In genomic region chr13:48913680-48914079, GRCm38 (mm10) we compare ENCODE assay signal across 12 mouse cellular contexts. TPM values are rescaled to one million over a fixed set of nuclear protein-coding genes. Genes with fewer than 3 reads are reported as not detected.
DNase-seq lines count a peak whose midpoint lies in the region; ATAC-seq and TF ChIP-seq lines count a peak whose summit lies in the region.
"Had no signal": no experiment of that assay in that cellular context is flagged by ENCODE, and none has a peak within 500 bp of the region (broad histone marks: within the 10 kb centered on the region; RNA-seq: fewer than 3 reads in every experiment).

No protein-coding gene starts in this region.

- H3K27me3 ChIP-seq in forebrain, embryonic 14.5 days (replicated peaks; ENCODE audit: control insufficient read depth, insufficient read depth, low read length), result no peaks in the 10 kb centered on the region
- H3K27me3 ChIP-seq in forebrain, embryonic 11.5 days (ENCODE audit: control insufficient read depth, insufficient read depth, low read length), result no peaks in the 10 kb centered on the region
- no peaks in the 10 kb centered on the region for H3K27me3 ChIP-seq in stomach, postnatal 0 days (ENCODE audit: control insufficient read depth, insufficient read depth, low read length)
- H3K27me3 ChIP-seq: heart, embryonic 15.5 days had no signal

- no peak overlapping the region for H3K27ac ChIP-seq in forebrain, embryonic 14.5 days (ENCODE audit: low read depth, low read length)
- H3K27ac ChIP-seq in forebrain, embryonic 11.5 days (ENCODE audit: low read depth, low read length), result no peak overlapping the region
- peak overlapping the region; percentile 64; the same call in 1 of the 2 replicates for H3K27ac ChIP-seq in layer of hippocampus, adult 2 months
- no peak overlapping the region for H3K27ac ChIP-seq in stomach, postnatal 0 days (replicated peaks)
- H3K27ac ChIP-seq: embryonic facial prominence, embryonic 10.5 days; heart, embryonic 15.5 days had no signal

- ATAC-seq in forebrain, embryonic 14.5 days, result no peak
- no peak for ATAC-seq in forebrain, embryonic 11.5 days (replicated peaks; ENCODE audit: low FRiP score)
- no peak for ATAC-seq in stomach, postnatal 0 days (ENCODE audit: low FRiP score, low TSS enrichment)

- TF ChIP-seq EP300 in stomach, postnatal 0 days (optimal IDR thresholded peaks at IDR 0.05), result no peak

- no peak overlapping the region for H3K4me2 ChIP-seq in forebrain, embryonic 14.5 days (ENCODE audit: low read length)
- no peak overlapping the region for H3K4me2 ChIP-seq in forebrain, embryonic 11.5 days (ENCODE audit: low read depth, low read length, severe bottlenecking)
- H3K4me2 ChIP-seq in stomach, postnatal 0 days (replicated peaks; ENCODE audit: low read depth), result no peak overlapping the region
- H3K4me2 ChIP-seq: heart, embryonic 15.5 days; midbrain, embryonic 11.5 days had no signal

- H3K9ac ChIP-seq in forebrain, embryonic 14.5 days (ENCODE audit: low read length), result no peak overlapping the region
- no peak overlapping the region for H3K9ac ChIP-seq in forebrain, embryonic 11.5 days (ENCODE audit: low read length)
- H3K9ac ChIP-seq in stomach, postnatal 0 days (ENCODE audit: low read length), result no peak overlapping the region
- H3K9ac ChIP-seq: heart, embryonic 15.5 days had no signal

- peaks cover 58% of the 10 kb centered on the region for H3K36me3 ChIP-seq in forebrain, embryonic 14.5 days (ENCODE audit: control insufficient read depth, insufficient read depth, low read length)
- no peaks in the 10 kb centered on the region for H3K36me3 ChIP-seq in forebrain, embryonic 11.5 days (ENCODE audit: control insufficient read depth, insufficient read depth, low read length)
- peaks cover 36% of the 10 kb centered on the region for H3K36me3 ChIP-seq in stomach, postnatal 0 days (ENCODE audit: control insufficient read depth, insufficient read depth, low read length)

- H3K4me3 ChIP-seq in forebrain, embryonic 14.5 days (ENCODE audit: low read depth, low read length), result no peak overlapping the region
- H3K4me3 ChIP-seq in forebrain, embryonic 11.5 days (ENCODE audit: low read depth, low read length), result no peak overlapping the region
- no peak overlapping the region for H3K4me3 ChIP-seq in layer of hippocampus, adult 2 months
- H3K4me3 ChIP-seq in stomach, postnatal 0 days (ENCODE audit: low read depth, low read length), result no peak overlapping the region
- H3K4me3 ChIP-seq: embryonic facial prominence, embryonic 10.5 days; heart, embryonic 15.5 days had no signal

- no peak for TF ChIP-seq CTCF in layer of hippocampus, adult 2 months (conservative IDR thresholded peaks at IDR 0.05)
- TF ChIP-seq CTCF in stomach, postnatal 0 days (IDR thresholded peaks at IDR 0.05; ENCODE audit: low read depth), result no peak

- H3K9me3 ChIP-seq in forebrain, embryonic 14.5 days (replicated peaks; ENCODE audit: control insufficient read depth, low read length), result no peaks in the 10 kb centered on the region
- H3K9me3 ChIP-seq in forebrain, embryonic 11.5 days (ENCODE audit: control insufficient read depth, low read length), result no peaks in the 10 kb centered on the region
- H3K9me3 ChIP-seq in stomach, postnatal 0 days (ENCODE audit: control insufficient read depth, low read length), result no peaks in the 10 kb centered on the region
- H3K9me3 ChIP-seq: embryonic facial prominence, embryonic 10.5 days; heart, embryonic 15.5 days had no signal

- H3K4me1 ChIP-seq in forebrain, embryonic 14.5 days (ENCODE audit: control insufficient read depth, insufficient read depth, low read length), result no peaks in the 10 kb centered on the region
- no peaks in the 10 kb centered on the region for H3K4me1 ChIP-seq in forebrain, embryonic 11.5 days (replicated peaks; ENCODE audit: control insufficient read depth, insufficient read depth, low read length)
- H3K4me1 ChIP-seq in stomach, postnatal 0 days (replicated peaks; ENCODE audit: control insufficient read depth, insufficient read depth), result no peaks in the 10 kb centered on the region
- H3K4me1 ChIP-seq: embryonic facial prominence, embryonic 10.5 days had no signal

- WGBS in forebrain, embryonic 14.5 days, result 56% methylated on average over 1 of the region's 1 CpGs
- 100% methylated on average over 1 of the region's 1 CpGs for WGBS in forebrain, embryonic 11.5 days
- WGBS in stomach, postnatal 0 days, result 49% methylated on average over 1 of the region's 1 CpGs

- DNase-seq in forebrain, embryonic 14.5 days (ENCODE audit: low spot score), result peak; percentile 72
- no peak for DNase-seq in forebrain, embryonic 11.5 days (ENCODE audit: low spot score)
- no peak for DNase-seq in layer of hippocampus, adult 2 months (ENCODE audit: low spot score in 2 of 2)
- DNase-seq in layer of hippocampus, postnatal 36 days, result no peak
- peak; percentile 49 for DNase-seq in Muller cell, postnatal 12 days (ENCODE audit: inconsistent ontology term)
- DNase-seq in fibroblast of lung, adult 2 months (ENCODE audit: low read depth), result peak; percentile 51
- no peak for DNase-seq in stomach, postnatal 0 days (ENCODE audit: low spot score)
- DNase-seq in frontal cortex, adult 2 months (ENCODE audit: extremely low spot score in 1 of 2, low spot score in 1 of 2), result no peak
- DNase-seq: thymus, postnatal 25 days had no signal

RNA-seq across cellular contexts. Expression of gene Phf2, which starts 42.8 kb away (rescaled TPM):
- polyA plus RNA-seq in forebrain, embryonic 14.5 days (2014; fragmentation: Nextera tagmentation; extraction: Ambion mirVana), result 10.6 and 11.3 TPM in 2 replicates
- 14.3 and 14.6 TPM in 2 replicates for polyA plus RNA-seq in forebrain, embryonic 11.5 days (2014; fragmentation: Nextera tagmentation; extraction: Ambion mirVana)
- 10 to 100 TPM; 38.4 to 38.8 TPM for total RNA-seq in layer of hippocampus, adult 2 months (2021)
- 10 to 100 TPM; 37.3 to 41.4 TPM for total RNA-seq in layer of hippocampus, postnatal 36 days (2021)
- 2.7 and 2.9 TPM in 2 replicates for polyA plus RNA-seq in stomach, postnatal 0 days (2015; fragmentation: Nextera tagmentation; extraction: Ambion mirVana)
- polyA plus RNA-seq in frontal cortex, adult 2 months (2012; rRNA removed), result 23.2 and 25.1 TPM in 2 replicates

RNA-seq across cellular contexts. Expression of gene Fam120a, which starts 54.1 kb away (rescaled TPM):
- 17.8 and 18.7 TPM in 2 replicates for polyA plus RNA-seq in forebrain, embryonic 14.5 days (2014; fragmentation: Nextera tagmentation; extraction: Ambion mirVana)
- 20.4 and 22.5 TPM in 2 replicates for polyA plus RNA-seq in forebrain, embryonic 11.5 days (2014; fragmentation: Nextera tagmentation; extraction: Ambion mirVana)
- 100 to 1,000 TPM; 112 to 120 TPM for total RNA-seq in layer of hippocampus, adult 2 months (2021)
- 100 to 1,000 TPM; 117 to 122 TPM for total RNA-seq in layer of hippocampus, postnatal 36 days (2021)
- 18.1 and 18.7 TPM in 2 replicates for polyA plus RNA-seq in stomach, postnatal 0 days (2015; fragmentation: Nextera tagmentation; extraction: Ambion mirVana)
- 92.2 and 92.6 TPM in 2 replicates for polyA plus RNA-seq in frontal cortex, adult 2 months (2012; rRNA removed)

Comparison
In these comparisons a context has a peak if more than half of its experiments do, and no peak if none do; other contexts are left out.
1. DNase-seq: peak in forebrain, embryonic 14.5 days (single experiment), Muller cell, postnatal 12 days (single experiment) and fibroblast of lung, adult 2 months (single experiment); none in forebrain, embryonic 11.5 days (single experiment), layer of hippocampus, adult 2 months (0 of 2), layer of hippocampus, postnatal 36 days (0 of 2), stomach, postnatal 0 days (single experiment) and frontal cortex, adult 2 months (0 of 2).